Mouse (Mus musculus): Measurements from ENCODE around the gene Gm15013. TPM values are rescaled to one million over a fixed set of nuclear protein-coding genes. Genes with fewer than 3 reads are reported as not detected.
A peak's percentile ranks its signal among the peaks of the same experiment; 100 is the strongest.

The Gm15013 gene
- polyA plus RNA-seq, 1 experiment, result not detected

GRCm38 (mm10) chrX:139684410-139684774, 29.9 kb downstream of the Gm15013 start:
- H3K4me3 ChIP-seq (replicated peaks; ENCODE audit: insufficient read depth, low read depth, low read length), result peak overlapping the region; percentile 98
- no peak for DNase-seq
- H3K4me1 ChIP-seq (ENCODE audit: control insufficient read depth, insufficient read depth, low read length), result no peaks in the 10 kb centered on the region
- TF ChIP-seq POLR2A (IDR thresholded peaks at IDR 0.05; ENCODE audit: borderline replicate concordance, insufficient read depth, low read length) (no peak), CTCF (IDR thresholded peaks at IDR 0.05; ENCODE audit: borderline replicate concordance, insufficient read depth, low read depth, low read length) (no peak)
- 13% methylated on average over 8 of the region's 8 CpGs for WGBS
- no peaks in the 10 kb centered on the region; the same call in 1 of the 2 replicates for H3K27me3 ChIP-seq (ENCODE audit: control insufficient read depth, insufficient read depth, low read length)
- H3K27ac ChIP-seq (ENCODE audit: insufficient read depth, low read length), result no peak overlapping the region

GRCm38 (mm10) chrX:139665829-139666228, 48.5 kb downstream of the Gm15013 start:
- TF ChIP-seq POLR2A (IDR thresholded peaks at IDR 0.05; ENCODE audit: borderline replicate concordance, insufficient read depth, low read length) (no peak), CTCF (IDR thresholded peaks at IDR 0.05; ENCODE audit: borderline replicate concordance, insufficient read depth, low read depth, low read length) (no peak)

More at GRCm38 (mm10) chrX:139665829-139666228, 48.5 kb downstream of the Gm15013 start:
- 48% methylated on average over 2 of the region's 2 CpGs for WGBS
- Histone ChIP-seq H3K4me3 (replicated peaks; ENCODE audit: insufficient read depth, low read depth, low read length) (no peak overlapping the region), H3K27me3 (ENCODE audit: control insufficient read depth, insufficient read depth, low read length) (no peaks in the 10 kb centered on the region), H3K4me1 (ENCODE audit: control insufficient read depth, insufficient read depth, low read length) (no peaks in the 10 kb centered on the region), H3K27ac (ENCODE audit: insufficient read depth, low read length) (no peak overlapping the region)
- no peak for DNase-seq

Other genes starting within 250 kb of the Gm15013 start
- 0.05 TPM in 2 replicates for gene D330045A20Rik, start 234.1 kb downstream of the Gm15013 start, polyA plus RNA-seq (2012; rRNA removed)
- gene Rnf128, start 151.2 kb downstream of the Gm15013 start, polyA plus RNA-seq (2012; rRNA removed), result 15.7 and 16.7 TPM in 2 replicates
- gene Tbc1d8b, start 29.5 kb downstream of the Gm15013 start, polyA plus RNA-seq (2012; rRNA removed), result 2.7 and 3.1 TPM in 2 replicates
- gene Ripply1, start 67.9 kb upstream of the Gm15013 start, polyA plus RNA-seq (2012; rRNA removed), result 0.33 and 0.46 TPM in 2 replicates
- gene Cldn2, start 86.3 kb upstream of the Gm15013 start, polyA plus RNA-seq (2012; rRNA removed), result 1.1 and 2.6 TPM in 2 replicates
- gene Morc4, start 157.2 kb upstream of the Gm15013 start, polyA plus RNA-seq (2012; rRNA removed), result 6.6 and 7.0 TPM in 2 replicates